In the genomic region with DNA sequence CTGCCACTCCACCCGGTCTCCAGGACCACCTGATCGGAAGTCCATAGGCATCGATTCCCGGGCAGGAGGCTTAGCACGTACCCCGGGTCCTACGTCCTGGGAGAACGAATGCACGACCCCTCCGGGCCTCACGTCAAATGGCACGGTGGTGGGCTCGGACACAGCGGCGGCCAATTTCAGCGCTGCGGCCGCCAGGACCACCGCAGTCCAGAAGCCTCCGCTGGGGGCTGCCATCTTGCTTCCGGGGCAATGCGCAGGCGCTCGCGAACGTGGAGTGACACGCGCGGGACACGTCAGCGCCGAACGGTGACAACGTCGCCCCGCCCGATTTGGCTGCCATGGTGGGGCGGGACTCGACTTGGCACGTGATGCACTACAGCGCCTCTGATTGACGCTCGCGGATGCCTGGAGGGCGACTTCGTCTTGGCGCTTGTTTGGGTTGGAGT, we compare ENCODE assay signal across 8 mouse cellular contexts. TPM values are rescaled to one million over a fixed set of nuclear protein-coding genes. Genes with fewer than 3 reads are reported as not detected.
DNase-seq lines count a peak whose midpoint lies in the region; ATAC-seq and TF ChIP-seq lines count a peak whose summit lies in the region.

A gene (minus strand): TSS at position 263 of the 446 bp plus-strand sequence.

- peak; percentile 93 for DNase-seq in G1E (ENCODE audit: low spot score)
- peak; percentile 96 for DNase-seq in cerebellum, adult 18-20 months
- DNase-seq in heart, postnatal 36 days = peak; percentile 96 to 97
- peak; percentile 96 to 99 for DNase-seq in layer of hippocampus, adult 2 months (ENCODE audit: low spot score in 2 of 2)
- DNase-seq in lung, embryonic 14.5 days = peak; percentile 99
- peak; percentile 94 for DNase-seq in thymus, adult 2 months

- peak; percentile 93 for ATAC-seq in G1E (ENCODE audit: extremely low read depth, insufficient number of reproducible peaks, low FRiP score, poor library complexity, severe bottlenecking)
- ATAC-seq in forebrain, embryonic 16.5 days = peak; percentile 97
- ATAC-seq in lung, embryonic 14.5 days (ENCODE audit: insufficient read depth) = peak; percentile 92

- H3K9ac ChIP-seq in forebrain, embryonic 16.5 days (replicated peaks; ENCODE audit: low read depth, low read length) = peak within 1 kb of the TSS; percentile 82
- peak within 1 kb of the TSS; percentile 78 for H3K9ac ChIP-seq in lung, embryonic 14.5 days

- peaks cover 82% of the 10 kb centered on the region for H3K36me3 ChIP-seq in G1E (replicated peaks)
- peaks cover 17% of the 10 kb centered on the region for H3K36me3 ChIP-seq in forebrain, embryonic 16.5 days (ENCODE audit: control insufficient read depth, insufficient read depth)
- H3K36me3 ChIP-seq in lung, embryonic 14.5 days (ENCODE audit: insufficient read depth) = peaks cover 59% of the 10 kb centered on the region
- H3K36me3 ChIP-seq in thymus, adult 2 months (ENCODE audit: control insufficient read depth, insufficient read depth, low read length) = peaks cover 5% of the 10 kb centered on the region; the same call in 1 of the 2 replicates

- H3K4me2 ChIP-seq in forebrain, embryonic 16.5 days (ENCODE audit: low read length) = peak within 1 kb of the TSS; percentile 97
- H3K4me2 ChIP-seq in lung, embryonic 14.5 days = peak within 1 kb of the TSS; percentile 94

- peak within 1 kb of the TSS; percentile 68 for H3K27ac ChIP-seq in forebrain, embryonic 16.5 days (ENCODE audit: low read length)
- H3K27ac ChIP-seq in layer of hippocampus, adult 2 months = peak within 1 kb of the TSS; percentile 93
- peak within 1 kb of the TSS; percentile 51 for H3K27ac ChIP-seq in lung, embryonic 14.5 days (ENCODE audit: low read depth)
- H3K27ac ChIP-seq in olfactory bulb, adult 2 months (ENCODE audit: insufficient read depth, low read depth, low read length) = peak within 1 kb of the TSS; percentile 52; the same call in 1 of the 2 replicates
- no peak within 1 kb of the TSS; the same call in 1 of the 2 replicates for H3K27ac ChIP-seq in thymus, adult 2 months (ENCODE audit: control insufficient read depth, insufficient read depth, low read length)

- TF ChIP-seq CTCF in G1E (IDR thresholded peaks at IDR 0.05; ENCODE audit: low read depth, low read length) = no peak
- peak; percentile 50 for TF ChIP-seq CTCF in layer of hippocampus, adult 2 months (conservative IDR thresholded peaks at IDR 0.05)
- TF ChIP-seq CTCF in lung, embryonic 14.5 days (IDR thresholded peaks at IDR 0.05; ENCODE audit: low read depth) = peak; percentile 14; the same call in 1 of the 2 replicates
- TF ChIP-seq CTCF in olfactory bulb, adult 2 months (IDR thresholded peaks at IDR 0.05; ENCODE audit: insufficient read depth, low read depth, low read length) = no peak
- peak; percentile 53; the same call in 1 of the 2 replicates for TF ChIP-seq CTCF in thymus, adult 2 months (IDR thresholded peaks at IDR 0.05; ENCODE audit: borderline replicate concordance, control insufficient read depth, extremely low read depth, insufficient read depth, low read length, poor library complexity)

- intact Hi-C loops in heart, postnatal 36 days (cut with DNase I) = loop anchor here (1.0 kb wide), 1 partner anchor 21 kb away; a partner anchor contains a TSS

- H3K9me3 ChIP-seq in G1E (replicated peaks) = no peaks in the 10 kb centered on the region
- H3K9me3 ChIP-seq in forebrain, embryonic 16.5 days (ENCODE audit: control insufficient read depth, low read length) = no peaks in the 10 kb centered on the region
- H3K9me3 ChIP-seq in lung, embryonic 14.5 days (ENCODE audit: low read depth, low read length) = no peaks in the 10 kb centered on the region

- peaks cover 38% of the 10 kb centered on the region for H3K4me1 ChIP-seq in G1E (ENCODE audit: insufficient read depth, low read depth, low read length)
- H3K4me1 ChIP-seq in forebrain, embryonic 16.5 days (replicated peaks; ENCODE audit: control insufficient read depth, insufficient read depth, low read length) = peaks cover 8% of the 10 kb centered on the region
- peaks cover 5% of the 10 kb centered on the region; the same call in 1 of the 2 replicates for H3K4me1 ChIP-seq in lung, embryonic 14.5 days (ENCODE audit: insufficient read depth)
- H3K4me1 ChIP-seq in olfactory bulb, adult 2 months (ENCODE audit: control insufficient read depth, insufficient read depth, low read length) = peaks cover 10% of the 10 kb centered on the region
- H3K4me1 ChIP-seq in thymus, adult 2 months (replicated peaks; ENCODE audit: control insufficient read depth, insufficient read depth, low read length) = peaks cover 8% of the 10 kb centered on the region

- peak; percentile 81 for TF ChIP-seq POLR2A in olfactory bulb, adult 2 months (IDR thresholded peaks at IDR 0.05; ENCODE audit: insufficient read depth, low read depth, low read length)
- TF ChIP-seq POLR2A in thymus, adult 2 months (IDR thresholded peaks at IDR 0.05; ENCODE audit: control insufficient read depth, extremely low read depth, insufficient read depth, low read length, poor library complexity) = peak; percentile 57; the same call in 1 of the 2 replicates

- no peaks in the 10 kb centered on the region for H3K27me3 ChIP-seq in G1E (ENCODE audit: insufficient read depth, low read length)
- H3K27me3 ChIP-seq in forebrain, embryonic 16.5 days (replicated peaks; ENCODE audit: control insufficient read depth, insufficient read depth, low read length) = no peaks in the 10 kb centered on the region
- H3K27me3 ChIP-seq in lung, embryonic 14.5 days (ENCODE audit: insufficient read depth, low read length) = no peaks in the 10 kb centered on the region
- no peaks in the 10 kb centered on the region for H3K27me3 ChIP-seq in thymus, adult 2 months (ENCODE audit: control insufficient read depth, insufficient read depth, low read length)

- H3K4me3 ChIP-seq in G1E (ENCODE audit: low read depth, low read length) = peak within 1 kb of the TSS; percentile 97
- peak within 1 kb of the TSS; percentile 92 for H3K4me3 ChIP-seq in forebrain, embryonic 16.5 days (replicated peaks; ENCODE audit: low read length)
- H3K4me3 ChIP-seq in layer of hippocampus, adult 2 months = peak within 1 kb of the TSS; percentile 92
- peak within 1 kb of the TSS; percentile 91 for H3K4me3 ChIP-seq in lung, embryonic 14.5 days (ENCODE audit: low read depth, low read length)
- peak within 1 kb of the TSS; percentile 93 for H3K4me3 ChIP-seq in olfactory bulb, adult 2 months (ENCODE audit: insufficient read depth, low read depth, low read length)
- peak within 1 kb of the TSS; percentile 68 for H3K4me3 ChIP-seq in thymus, adult 2 months (ENCODE audit: control insufficient read depth, insufficient read depth, low read length)

- under 1% methylated on average over 47 of the region's 47 CpGs for WGBS in forebrain, embryonic 16.5 days
- WGBS in lung, embryonic 14.5 days = under 1% methylated on average over 47 of the region's 47 CpGs
- WGBS in olfactory bulb, adult 2 months = under 1% methylated on average over 47 of the region's 47 CpGs
- under 1% methylated on average over 47 of the region's 47 CpGs for WGBS in thymus, adult 2 months

RNA-seq across cellular contexts. Expression of the gene that starts here (rescaled TPM):
- total RNA-seq in G1E (2014; fragmentation: Nextera tagmentation) = 19.9 and 22.0 TPM in 2 replicates
- total RNA-seq in G1E (2017) = 32.3 and 36.2 TPM in 2 replicates
- 27.3 and 36.6 TPM in 2 replicates for polyA plus RNA-seq in G1E (2012)
- polyA plus RNA-seq in forebrain, embryonic 16.5 days (2015; fragmentation: Nextera tagmentation; extraction: Ambion mirVana) = 54.2 and 63.8 TPM in 2 replicates
- total RNA-seq in heart, postnatal 36 days (2021) = 10 to 100 TPM; 25.2 to 25.5 TPM
- total RNA-seq in layer of hippocampus, adult 2 months (2021) = 10 to 100 TPM; 40.6 to 41.1 TPM
- 93.0 and 95.3 TPM in 2 replicates for polyA plus RNA-seq in lung, embryonic 14.5 days (2014; fragmentation: Nextera tagmentation; extraction: Ambion mirVana)
- not detected in 2 replicates for polyA plus RNA-seq in olfactory bulb, adult 2 months (2012; ENCODE audit: insufficient read depth, insufficient read length, low replicate concordance, missing spikeins)
- polyA plus RNA-seq in thymus, adult 2 months (2012; rRNA removed) = 57.4 and 62.3 TPM in 2 replicates

Comparison
In these comparisons a context has a peak if more than half of its experiments do, and no peak if none do; other contexts are left out.
1. RNA of the gene that starts here (polyA plus RNA-seq): 93.0 to 95.3 TPM in lung, embryonic 14.5 days, 54.2 to 63.8 TPM in forebrain, embryonic 16.5 days, 57.4 to 62.3 TPM in thymus, adult 2 months and 27.3 to 36.6 TPM in G1E; not detected in olfactory bulb, adult 2 months; every median in the first group is over 10 times any median in the second.
2. CTCF ChIP-seq: peak in layer of hippocampus, adult 2 months (single experiment), lung, embryonic 14.5 days (single experiment) and thymus, adult 2 months (single experiment); none in G1E (single experiment) and olfactory bulb, adult 2 months (single experiment).
3. Peak in every context shown above with its lines, with median percentiles within 50 percentile points of each other: ATAC-seq, DNase-seq and H3K4me3 ChIP-seq.